Mouse (Mus musculus): ENCODE data around the gene Babam2.
A peak's percentile ranks its signal among the peaks of the same experiment; 100 is the strongest.
"Not testable (repeated sequence)": the region's sequence is repeated elsewhere in the genome, so short reads cannot be mapped to it uniquely, and the experiment has no call there.

Babam2 gene

DNA sequence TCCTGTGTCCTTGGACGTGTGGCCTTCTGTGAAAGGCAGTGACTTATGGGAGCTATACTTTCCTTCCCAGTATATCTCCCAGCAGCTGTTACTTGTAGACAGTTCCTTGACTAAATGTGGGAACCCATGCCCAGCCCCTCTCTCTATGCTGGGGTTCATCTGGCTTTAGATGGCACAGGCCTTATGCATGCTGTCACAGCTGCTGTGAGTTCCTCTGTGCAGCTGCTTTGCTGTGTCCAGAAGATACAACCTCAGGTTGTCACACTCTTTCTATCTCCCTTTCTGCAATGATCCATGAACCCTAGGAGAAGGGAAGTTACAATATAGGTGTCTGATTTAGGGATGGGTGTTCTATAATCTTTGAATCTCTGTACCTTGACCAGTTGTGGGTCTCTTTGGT is 132.1 kb downstream of the Babam2 start:
- no peak for DNase-seq (ENCODE audit: low spot score in 2 of 2)

DNA sequence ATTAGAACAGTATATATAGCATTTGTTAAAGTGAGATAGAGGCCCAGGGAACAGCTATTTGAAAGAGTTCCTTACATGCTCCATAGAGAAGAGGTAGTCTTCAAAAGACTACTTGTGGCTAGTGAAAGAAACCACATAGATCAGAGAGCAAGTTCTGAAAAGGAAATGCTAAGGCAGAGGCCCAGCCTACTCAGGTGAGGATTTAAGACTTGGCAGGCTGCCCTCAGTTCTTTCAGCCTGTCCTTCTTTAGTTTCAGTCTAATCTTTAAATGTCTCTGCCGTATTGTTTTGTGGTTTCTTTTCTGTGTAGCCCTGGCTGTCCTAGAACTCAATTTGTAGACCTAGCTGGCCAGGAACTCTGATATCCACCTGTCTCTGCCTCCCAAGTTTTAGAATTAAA is 134.1 kb downstream of the Babam2 start:
- no peak for DNase-seq (ENCODE audit: low spot score in 2 of 2)

DNA sequence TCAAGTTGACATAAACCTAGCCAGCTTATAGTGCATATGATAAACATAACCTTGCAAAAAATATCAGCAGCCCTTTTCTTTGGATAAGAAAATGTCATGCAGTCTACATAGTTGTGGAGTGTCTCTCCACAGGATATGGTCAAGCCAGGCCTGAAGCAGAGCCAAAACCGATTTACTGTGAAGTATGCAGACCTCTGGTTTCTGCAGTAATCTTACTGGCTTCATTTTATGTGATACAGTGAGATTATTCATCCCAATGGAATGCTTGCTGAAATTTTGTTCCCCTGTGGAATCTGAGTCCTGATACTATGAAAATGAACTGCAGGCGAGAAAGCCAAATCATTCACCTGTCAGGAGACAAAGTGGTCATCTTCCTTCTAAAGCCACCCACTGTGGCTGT is 138.2 kb downstream of the Babam2 start:
- DNase-seq (ENCODE audit: low spot score in 2 of 2): no peak

DNA sequence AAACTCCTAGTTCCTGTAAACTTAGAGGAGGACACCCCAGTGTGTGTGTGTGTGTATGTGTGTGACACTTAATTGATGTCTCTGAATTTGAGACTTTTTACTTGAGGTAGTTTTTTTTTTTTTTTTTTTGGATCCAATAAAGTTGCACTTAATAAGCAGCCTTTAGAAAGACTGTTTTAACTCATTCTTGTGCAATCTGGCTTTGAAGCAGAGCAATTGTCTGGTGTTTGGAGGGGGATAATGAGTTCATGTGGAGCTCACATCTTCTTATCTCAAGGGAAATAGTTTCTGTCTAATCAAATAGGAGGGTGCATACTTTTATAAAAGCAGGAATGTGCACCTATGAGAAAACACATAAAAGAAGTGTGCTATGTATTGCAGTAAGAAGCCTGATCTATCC is 142.5 kb downstream of the Babam2 start:
- DNase-seq (ENCODE audit: low spot score in 2 of 2): no peak

DNA sequence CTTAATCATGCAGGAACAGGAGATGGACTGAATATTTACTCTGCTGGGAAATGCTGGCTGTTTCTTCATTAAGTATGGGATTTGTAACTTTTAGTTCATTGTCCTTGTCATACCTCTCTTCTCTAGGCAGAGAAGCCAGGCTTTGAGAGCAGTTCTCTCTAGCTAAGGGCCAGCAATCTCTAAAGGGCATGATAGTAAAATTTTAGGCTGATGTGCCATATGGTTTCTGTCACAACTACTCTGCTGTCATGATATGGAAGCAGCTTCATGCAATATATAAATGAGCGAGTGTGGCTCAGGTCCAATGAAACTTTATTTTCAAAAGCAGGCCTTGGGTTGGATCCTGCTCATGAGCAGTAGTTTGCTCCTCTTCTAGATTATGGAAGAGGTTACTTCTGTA is 142.9 kb downstream of the Babam2 start:
- no peak for DNase-seq (ENCODE audit: low spot score in 2 of 2)

DNA sequence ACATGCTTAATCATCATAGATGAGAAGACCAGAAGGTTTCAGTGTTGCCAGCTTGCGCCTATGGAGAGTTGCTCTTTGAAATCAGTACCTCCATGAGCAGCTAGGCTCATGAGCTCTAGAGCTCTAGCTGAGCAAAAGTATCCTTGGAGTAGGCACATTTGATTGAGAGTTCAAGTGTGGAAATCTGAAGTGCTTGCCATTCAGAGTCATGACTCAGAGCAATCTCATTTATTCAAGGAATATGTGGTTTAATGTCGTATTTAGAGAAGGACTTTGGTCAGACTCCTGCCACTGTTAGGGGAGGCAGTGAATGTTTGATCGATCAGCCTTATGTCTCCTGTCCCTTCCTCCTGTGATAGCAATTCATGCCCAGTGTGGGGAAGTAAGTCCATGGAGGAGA is 147.4 kb downstream of the Babam2 start:
- no peak for DNase-seq (ENCODE audit: low spot score in 2 of 2)

DNA sequence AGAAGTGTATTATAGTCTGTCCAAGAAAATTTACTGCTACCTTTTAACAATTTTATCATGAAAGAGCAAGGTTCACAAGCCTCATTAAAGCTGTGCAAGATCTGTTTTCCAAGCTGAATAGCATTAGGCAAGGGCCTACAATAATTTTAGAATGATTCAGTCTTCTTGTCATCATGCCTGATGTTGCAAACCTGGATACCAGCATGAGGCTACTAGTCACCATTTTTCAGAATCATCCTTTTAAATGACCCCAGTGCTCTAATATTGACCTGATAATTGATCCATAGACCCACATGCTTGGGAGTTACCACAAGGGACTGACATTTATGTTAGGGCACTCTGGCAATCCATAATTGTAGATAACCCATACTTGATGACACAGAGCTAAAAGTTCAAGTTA is 149.5 kb downstream of the Babam2 start:
- DNase-seq (ENCODE audit: low spot score in 2 of 2): no peak

DNA sequence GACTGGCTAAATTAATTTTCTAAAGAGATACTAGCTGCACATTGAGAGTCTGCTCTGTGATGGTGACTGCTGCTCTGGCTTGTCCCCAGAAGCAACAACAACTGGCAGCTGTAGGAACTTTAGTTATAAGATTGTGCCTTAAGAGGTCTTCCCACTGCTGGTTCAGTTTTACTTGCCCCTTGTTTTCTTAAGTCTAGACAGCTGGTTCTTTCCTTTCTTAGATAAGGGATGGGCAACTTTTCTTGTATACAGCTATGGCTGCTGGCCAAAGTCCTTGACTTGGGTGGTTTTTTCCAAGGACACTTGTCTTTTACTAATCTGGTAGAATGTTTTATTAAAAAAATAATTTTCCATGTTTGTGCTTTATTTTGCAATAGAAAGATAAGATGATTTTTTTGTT is 151.5 kb downstream of the Babam2 start:
- DNase-seq (ENCODE audit: low spot score in 2 of 2): no peak

DNA sequence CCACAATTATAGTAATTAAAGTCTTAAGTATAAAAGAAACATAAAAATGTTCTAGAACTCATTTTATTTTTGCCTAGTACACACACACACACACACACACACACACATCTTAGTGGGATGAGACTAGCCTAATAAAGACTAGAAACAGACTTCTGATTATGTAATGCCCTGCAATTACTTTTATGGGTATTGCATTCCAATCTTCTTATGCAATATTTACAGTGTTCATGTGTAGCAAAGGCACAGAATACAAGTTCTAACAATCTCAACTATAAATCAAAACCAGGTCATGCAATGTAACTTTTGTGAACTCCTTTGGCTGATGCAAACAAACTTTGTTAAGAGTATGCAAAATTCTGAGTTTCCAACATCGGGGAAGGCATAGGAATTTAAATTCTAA is 155.3 kb downstream of the Babam2 start:
- no peak for DNase-seq (ENCODE audit: low spot score in 2 of 2)

DNA sequence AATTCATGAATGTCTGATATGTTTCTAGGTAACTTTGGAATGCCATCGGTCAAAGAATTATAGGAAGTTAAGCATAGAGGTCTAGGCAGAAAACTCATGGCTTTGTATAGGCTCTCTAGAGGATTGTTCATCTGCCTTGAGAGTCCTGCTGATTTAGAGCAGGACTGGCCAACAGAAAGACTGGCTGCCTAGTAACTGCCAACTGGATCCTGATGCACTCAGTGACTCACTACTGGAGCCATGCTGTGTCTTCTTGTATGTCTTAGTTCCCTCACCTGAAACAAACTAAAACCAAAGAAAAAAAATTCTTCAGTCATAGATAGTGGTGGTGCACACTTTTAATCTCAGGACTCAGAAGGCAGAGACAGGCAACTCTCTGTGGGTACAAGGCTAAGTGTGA is 156.3 kb downstream of the Babam2 start:
- DNase-seq (ENCODE audit: low spot score in 2 of 2): no peak

DNA sequence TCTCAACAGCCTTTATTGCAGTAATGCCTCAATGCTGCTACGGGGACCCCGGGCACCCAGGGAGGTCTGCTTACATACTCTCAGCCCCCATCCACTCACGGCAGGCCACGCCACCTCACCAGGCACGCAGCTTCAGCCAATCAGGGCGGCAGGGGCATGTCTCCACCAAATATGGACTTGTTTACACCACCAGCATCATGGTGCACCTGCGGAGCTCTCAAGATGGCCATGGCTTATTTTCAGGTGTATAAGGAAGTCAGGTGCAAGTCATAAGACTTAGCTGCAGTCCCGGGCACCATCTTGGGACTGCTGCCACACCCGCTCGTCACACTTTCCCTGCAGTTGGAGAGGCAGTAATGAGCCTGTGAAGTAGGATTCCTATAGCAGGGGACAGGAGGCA is 161.4 kb downstream of the Babam2 start:
- DNase-seq (ENCODE audit: low spot score in 2 of 2): not testable (repeated sequence)

DNA sequence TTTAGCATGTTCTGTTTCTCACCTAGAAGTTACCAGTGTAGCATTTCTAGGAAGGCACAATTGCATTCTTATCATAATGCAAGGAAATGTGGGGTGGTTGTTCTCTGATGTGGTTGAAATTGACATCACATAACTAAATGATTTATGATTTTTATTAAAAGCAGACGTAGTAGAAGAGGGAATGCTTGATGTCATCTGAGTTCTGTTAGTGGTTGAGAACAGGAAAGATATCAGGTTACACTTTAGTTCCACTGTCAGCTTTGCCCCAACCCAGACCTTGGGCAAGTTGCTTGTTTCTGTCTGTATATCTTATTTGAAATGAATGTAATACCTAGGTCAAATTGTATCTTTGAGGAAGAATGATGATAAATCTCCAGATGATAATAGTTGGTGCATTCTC is 162.9 kb downstream of the Babam2 start:
- no peak for DNase-seq (ENCODE audit: low spot score in 2 of 2)

DNA sequence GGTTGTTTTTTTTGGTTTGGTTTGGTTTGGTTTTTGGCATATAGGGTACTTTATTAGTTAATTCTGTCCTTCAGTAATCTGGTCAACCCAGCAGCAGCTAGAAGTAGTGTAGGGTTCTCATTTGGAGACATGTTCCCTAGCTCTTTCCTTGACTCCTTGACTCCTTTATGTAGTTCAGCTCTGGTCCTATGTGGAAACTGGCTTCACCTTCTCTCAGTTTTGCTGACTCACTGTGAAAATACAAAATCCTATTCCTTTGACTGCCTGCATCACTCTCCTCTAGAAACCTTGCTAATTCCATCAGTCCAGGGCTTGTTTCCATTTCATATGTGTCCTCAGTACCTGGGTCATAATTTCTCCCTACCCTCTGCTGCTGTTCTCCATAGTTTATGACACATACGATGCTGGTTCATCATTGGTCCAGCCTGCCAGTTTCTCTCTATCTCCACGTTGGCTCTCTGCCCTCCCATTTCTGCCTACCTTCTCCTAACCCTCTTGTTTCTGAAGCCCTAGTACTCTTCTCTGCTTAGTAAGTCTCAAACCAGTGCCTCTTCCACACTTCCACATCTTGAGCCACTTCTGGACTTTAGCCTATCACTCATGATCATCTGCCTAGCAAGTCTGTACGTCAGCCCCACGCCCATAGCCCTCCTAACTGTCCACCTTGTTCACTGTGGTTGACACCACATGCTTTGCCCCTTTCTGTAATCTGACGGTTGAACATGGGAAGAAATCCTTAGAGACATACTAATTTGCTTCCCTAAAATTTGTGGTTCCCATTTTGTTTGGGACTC is 163.5 kb downstream of the Babam2 start:
- DNase-seq (ENCODE audit: low spot score in 2 of 2): no peak

DNA sequence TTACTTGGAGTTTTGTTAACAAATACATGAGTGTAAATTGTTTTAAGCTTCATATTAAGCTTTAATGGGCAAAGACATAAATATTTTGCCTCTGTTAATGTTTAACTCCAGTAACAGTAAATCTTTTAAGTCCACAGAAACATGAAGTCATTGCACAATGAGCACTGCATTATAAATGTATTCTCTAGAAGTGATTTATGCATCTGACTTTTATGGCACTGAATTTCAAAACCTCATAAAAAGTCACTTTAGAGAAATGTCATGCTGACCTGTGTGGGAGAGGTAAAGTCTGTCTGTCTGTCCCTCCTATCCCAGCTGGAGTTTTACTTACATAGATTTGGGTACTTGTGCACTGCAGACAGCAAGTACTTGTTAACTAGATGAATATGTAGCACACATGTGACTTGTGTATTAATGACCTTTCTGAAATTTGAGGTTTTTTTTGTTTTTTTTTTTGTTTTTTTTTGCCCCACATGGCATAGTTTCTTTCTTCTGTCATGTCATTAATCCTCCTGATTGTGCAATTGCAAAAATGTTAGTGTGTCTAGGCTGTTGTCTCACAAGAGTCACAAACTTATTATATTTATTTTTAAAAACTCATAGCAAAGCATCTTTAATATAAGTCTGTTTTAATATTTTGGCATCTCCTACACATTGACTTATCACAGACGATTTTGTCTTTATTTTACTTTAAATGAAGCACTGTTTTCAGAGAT is 165.4 kb downstream of the Babam2 start:
- DNase-seq (ENCODE audit: low spot score in 2 of 2): no peak

DNA sequence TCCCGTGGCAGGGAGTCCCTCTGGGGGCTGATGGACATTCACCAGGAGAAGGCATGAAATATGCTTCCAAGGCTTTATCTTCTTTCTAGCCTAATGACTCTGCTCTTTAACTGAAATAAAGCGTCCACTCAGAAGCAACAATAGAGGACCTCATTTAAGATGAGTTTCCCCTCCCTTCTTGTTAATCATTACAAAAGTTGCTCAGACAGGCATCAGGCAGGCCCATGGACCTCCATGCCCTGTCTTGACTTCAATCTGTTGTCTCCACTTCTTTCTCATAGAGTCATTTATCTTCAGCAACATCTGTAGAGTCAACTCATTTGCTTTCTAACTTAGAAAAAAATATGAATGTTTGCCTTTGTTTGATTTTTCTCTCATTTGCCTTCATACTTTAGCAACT is 166.6 kb downstream of the Babam2 start:
- DNase-seq (ENCODE audit: low spot score in 2 of 2): no peak

DNA sequence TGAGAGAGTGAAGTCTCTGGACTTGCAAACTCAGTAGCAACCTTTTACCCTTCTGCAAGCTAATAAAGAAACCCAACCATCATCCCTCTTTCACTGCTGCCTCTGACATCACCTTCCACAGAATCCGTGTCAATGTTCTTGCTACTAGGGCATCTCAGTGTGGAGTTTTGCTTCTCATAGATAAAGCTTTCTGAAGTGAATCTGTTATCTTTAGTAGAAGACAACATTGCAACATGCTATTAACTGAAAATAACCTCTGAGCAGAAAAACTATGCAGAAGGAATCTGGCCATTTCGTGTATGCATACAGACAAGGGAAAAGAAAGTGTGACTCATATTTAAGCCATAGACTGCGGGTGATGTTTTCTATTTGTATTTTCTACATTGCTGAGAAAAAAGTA is 168.6 kb downstream of the Babam2 start:
- no peak for DNase-seq (ENCODE audit: low spot score in 2 of 2)

DNA sequence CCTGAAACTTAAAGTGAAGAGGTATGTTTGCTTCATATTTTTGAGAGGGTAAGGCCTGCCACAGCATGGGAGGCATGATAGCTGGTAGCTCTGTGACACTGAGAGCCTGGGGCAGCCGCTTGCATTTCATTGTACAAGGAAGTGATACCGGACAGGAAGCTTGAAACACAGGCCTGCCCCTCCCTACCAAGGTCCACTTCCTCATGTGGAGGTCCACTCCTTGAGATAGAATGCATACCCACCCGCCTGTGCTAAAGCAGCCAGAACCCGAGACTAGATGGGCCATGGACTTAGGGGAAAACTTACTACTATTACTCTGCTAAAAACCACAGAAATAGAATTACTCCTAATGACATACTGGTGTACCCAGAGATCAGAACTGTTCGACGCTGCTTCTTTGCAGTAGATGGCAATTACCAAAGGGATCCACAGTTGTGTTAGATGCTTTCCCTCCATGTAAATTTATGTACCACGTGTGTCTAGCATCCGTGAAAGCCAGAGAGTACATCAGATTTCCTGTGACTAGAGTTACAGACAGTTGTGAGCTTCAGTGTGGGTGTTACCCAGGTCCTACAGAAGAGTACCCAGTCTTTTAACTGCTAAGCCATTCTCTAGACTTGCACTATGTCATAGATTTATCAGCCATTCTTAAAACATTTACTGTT is 173.5 kb downstream of the Babam2 start:
- DNase-seq (ENCODE audit: low spot score in 2 of 2): peak; percentile 26 to 50

DNA sequence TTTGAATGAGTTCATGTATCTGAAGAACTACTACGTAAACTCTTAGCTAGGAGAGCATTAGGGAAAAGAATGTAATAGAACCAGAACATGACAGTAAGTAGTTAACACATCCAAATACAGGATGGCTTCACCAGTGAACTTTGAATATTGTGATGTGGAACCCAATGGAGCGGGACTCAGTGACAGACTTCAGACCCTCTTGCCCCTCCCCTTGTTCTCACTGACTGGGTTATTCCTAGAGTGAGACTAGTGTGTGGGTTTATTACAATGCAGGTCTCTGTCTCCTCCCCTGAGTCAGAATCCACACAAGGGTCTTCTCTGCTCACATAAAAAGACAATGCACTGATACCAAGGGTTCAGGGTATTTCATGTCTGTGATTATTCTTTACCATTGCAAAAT is 175.8 kb downstream of the Babam2 start:
- no peak for DNase-seq (ENCODE audit: low spot score in 2 of 2)

DNA sequence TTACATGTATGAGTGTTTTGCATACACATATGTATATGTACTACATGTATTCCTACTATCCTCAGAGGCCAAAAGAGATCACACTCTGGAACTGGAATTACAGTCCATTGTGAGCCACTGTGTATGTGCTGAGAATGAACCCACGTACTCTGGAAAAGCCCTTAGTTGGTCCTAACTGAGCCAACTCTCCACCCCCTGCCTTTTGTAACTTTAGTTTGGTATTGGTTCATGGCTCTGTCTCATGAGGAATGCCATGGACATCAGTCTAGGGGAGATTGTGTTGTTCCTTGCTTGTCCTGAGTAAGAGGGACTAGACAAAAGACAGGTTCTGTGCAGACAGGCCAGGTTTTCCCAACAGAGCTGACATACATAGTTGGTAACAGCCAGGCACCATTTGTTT is 177.1 kb downstream of the Babam2 start:
- no peak for DNase-seq (ENCODE audit: low spot score in 2 of 2)

DNA sequence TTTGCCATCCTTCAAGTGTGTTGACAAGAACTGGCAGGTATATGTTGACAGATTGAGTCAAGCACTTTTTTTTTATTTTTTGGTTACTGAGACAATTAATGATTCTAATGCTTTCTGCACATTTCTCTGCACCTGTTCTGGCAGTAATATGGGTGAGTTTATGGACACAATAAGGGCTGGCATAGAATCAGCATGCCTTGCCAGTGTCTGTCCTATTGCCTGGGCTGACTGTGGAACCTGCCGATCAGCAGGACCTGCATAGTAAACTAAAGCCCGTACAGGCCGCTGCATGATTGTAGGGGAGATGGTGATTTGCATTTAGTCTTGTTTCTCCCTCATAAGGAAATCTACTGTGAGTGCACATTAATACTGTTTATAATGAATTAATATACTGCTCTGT is 178.0 kb downstream of the Babam2 start:
- DNase-seq (ENCODE audit: low spot score in 2 of 2): no peak

DNA sequence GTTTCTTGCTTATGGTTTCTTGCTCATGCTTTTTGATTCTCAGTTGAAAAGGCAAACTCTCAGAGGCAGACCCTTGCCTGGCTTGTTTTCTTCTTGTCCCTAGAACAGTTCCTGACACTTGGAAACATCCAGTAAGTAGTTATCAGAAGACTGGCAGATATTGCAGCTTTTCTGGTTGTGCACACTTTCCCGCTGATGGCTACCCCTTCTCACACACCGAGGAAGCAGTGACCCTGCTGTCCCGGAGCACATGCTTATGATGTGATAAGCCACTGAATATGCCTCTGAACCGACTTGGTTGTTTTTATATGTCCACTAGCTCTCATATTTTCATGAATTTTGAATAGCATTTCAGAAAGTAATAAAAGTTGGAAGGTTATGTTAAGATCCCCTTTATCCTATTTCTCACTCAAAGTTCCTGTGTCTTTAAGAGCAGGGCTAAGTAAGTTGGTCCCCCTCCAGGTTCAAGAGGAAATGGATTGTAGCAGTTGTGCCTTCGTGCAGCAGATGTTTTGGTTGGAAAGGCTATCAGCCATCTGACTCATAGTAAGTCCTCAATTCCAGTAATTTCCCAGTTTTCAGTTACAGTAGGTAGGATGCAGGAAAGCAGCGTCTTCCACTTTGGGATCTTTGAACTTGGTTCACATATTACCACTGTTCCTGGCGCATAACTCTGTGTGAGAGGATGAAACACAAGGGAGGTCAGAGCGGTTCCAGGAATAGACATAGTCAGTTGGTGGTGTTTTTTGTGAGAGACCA is 178.9 kb downstream of the Babam2 start:
- DNase-seq (ENCODE audit: low spot score in 2 of 2): no peak

DNA sequence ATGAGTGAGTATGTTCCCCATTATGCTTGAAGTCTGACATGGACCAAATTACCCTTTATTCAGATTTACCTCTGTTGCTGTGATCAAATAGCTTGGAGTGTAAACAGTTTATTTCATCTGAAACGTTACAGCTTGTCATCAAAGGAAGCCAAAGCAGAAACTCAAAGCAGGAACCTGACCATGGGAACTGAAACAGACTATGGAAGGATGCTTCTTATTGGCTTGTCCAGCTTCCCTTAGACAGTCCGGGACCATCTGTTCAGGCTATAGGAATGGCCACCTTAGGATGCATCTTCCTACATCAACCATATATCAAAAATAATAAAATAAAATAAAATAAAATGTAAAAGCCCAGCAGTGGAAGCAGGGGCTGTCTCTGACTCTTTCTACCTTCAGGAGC is 183.0 kb downstream of the Babam2 start:
- DNase-seq (ENCODE audit: low spot score in 2 of 2): no peak

Data from spleen, postnatal 14 days (tissue).